Mouse (Mus musculus) bone marrow, adult 2 months (tissue): ENCODE data around the gene Tenm3.

ENCODE experiments used
- CTCF ChIP-seq: fragments of 200-500 bp; IDR thresholded peaks from 2 replicates; pipeline ENCODE4 v1.5.1; 2011; ENCODE audit warnings: low read length, control low read depth; ENCODE audit not compliant: control insufficient read depth, insufficient read depth
- POLR2A ChIP-seq: fragments of 200-500 bp; IDR thresholded peaks from 2 replicates; pipeline ENCODE4 v1.6.1; 2011; ENCODE audit warnings: low read depth, mild to moderate bottlenecking, control low read depth, low read length, borderline replicate concordance; ENCODE audit not compliant: control insufficient read depth

GRCm38 (mm10) chr8:48296371-48296770, 547.4 kb downstream of the Tenm3 start:
- no peak for TF ChIP-seq CTCF
- TF ChIP-seq POLR2A: no peak
